Mouse (Mus musculus) small intestine, adult 2 months (tissue): ENCODE data around the gene Lims1.

Source experiments
- CTCF ChIP-seq: fragments of 200-500 bp; IDR thresholded peaks from 2 replicates; pipeline ENCODE4 v1.5.1; 2012; ENCODE audit warnings: low read depth, mild to moderate bottlenecking, control low read depth, inconsistent platforms, low read length, moderate library complexity, mixed read lengths; ENCODE audit not compliant: insufficient replicate concordance, insufficient read length; ENCODE audit errors: extremely low read depth
- POLR2A ChIP-seq: fragments of 200-500 bp; IDR thresholded peaks from 2 replicates; pipeline ENCODE4 v1.6.1; 2012; ENCODE audit warnings: low read depth, mild to moderate bottlenecking, control low read depth, inconsistent platforms, low read length, moderate library complexity

- TF ChIP-seq CTCF (no peak), POLR2A (no peak)
Measured at GRCm38 (mm10) chr10:58452185-58452584, 128.9 kb downstream of the Lims1 start.
